Mouse (Mus musculus): ENCODE measurements at regions not wholly inside any gene's neighbourhood (a gene's known extent, or its start where the extent isn't known, plus 50 kb on each side); places are given as distances from the start of the nearest gene placed in this dataset.

- TF ChIP-seq CTCF (IDR thresholded peaks at IDR 0.05; ENCODE audit: low read depth, low read length) (no peak), POLR2A (IDR thresholded peaks at IDR 0.05; ENCODE audit: borderline replicate concordance, low read depth, low read length) (no peak)
Measured at GRCm38 (mm10) chr9:41570262-41570661, 408.8 kb upstream of the Ubash3b start.
